Comparison of ENCODE assay signal across 12 mouse cellular contexts in the genomic region with DNA sequence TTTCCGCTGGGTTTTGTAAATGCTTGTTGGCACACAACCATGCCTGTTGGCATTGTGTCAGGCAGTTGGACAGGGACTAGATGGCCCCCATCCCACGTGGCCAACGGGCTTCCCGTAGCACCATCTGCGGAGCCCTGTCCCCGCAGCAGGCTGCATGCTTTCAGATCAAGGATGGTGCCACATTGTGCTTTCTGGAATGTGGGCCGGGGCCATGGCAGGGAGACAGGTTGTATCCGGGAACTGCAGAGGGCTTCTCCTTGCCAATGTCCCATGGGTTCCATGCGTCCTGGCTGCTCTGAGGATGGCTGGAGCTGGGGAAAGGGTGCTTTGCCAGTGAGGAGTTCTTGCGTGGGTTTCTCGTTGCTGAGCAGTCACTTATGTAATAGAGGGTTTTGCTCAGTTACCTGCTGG. TPM values are rescaled to one million over a fixed set of nuclear protein-coding genes. Genes with fewer than 3 reads are reported as not detected.
A peak's percentile ranks its signal among the peaks of the same experiment; 100 is the strongest.
DNase-seq lines count a peak whose midpoint lies in the region; TF ChIP-seq lines count a peak whose summit lies in the region.
"Had no signal": no experiment of that assay in that cellular context is flagged by ENCODE, and none has a peak within 500 bp of the region (broad histone marks: within the 10 kb centered on the region; RNA-seq: fewer than 3 reads in every experiment).

No protein-coding gene starts in this region.

- no peak overlapping the region for H3K9ac ChIP-seq in heart, adult 2 months (ENCODE audit: low read depth, low read length)
- H3K9ac ChIP-seq: hindbrain, embryonic 15.5 days; neural tube, embryonic 12.5 days had no signal

- no peaks in the 10 kb centered on the region for H3K27me3 ChIP-seq in heart, adult 2 months (ENCODE audit: control insufficient read depth, insufficient read depth, low read length)
- H3K27me3 ChIP-seq: hindbrain, embryonic 15.5 days; neural tube, embryonic 12.5 days had no signal

- H3K27ac ChIP-seq in heart, adult 2 months = peak overlapping the region; percentile 7; the same call in 1 of the 2 replicates
- H3K27ac ChIP-seq: embryonic facial prominence, embryonic 10.5 days; neural tube, embryonic 12.5 days had no signal

- intact Hi-C loops in heart, adult 2 months (cut with DNase I) = no loop called here
- intact Hi-C loops in heart, postnatal 36 days (cut with DNase I) = no loop called here
- intact Hi-C loops in left cerebral cortex, postnatal 10 days (cut with DNase I) = no loop called here

- TF ChIP-seq POLR2A in heart, adult 2 months (IDR thresholded peaks at IDR 0.05; ENCODE audit: insufficient read depth, low read depth, low read length) = no peak

- no peak for TF ChIP-seq EP300 in heart, adult 2 months (IDR thresholded peaks at IDR 0.05; ENCODE audit: insufficient read depth, low read depth, low read length)

- no peak for DNase-seq in heart, adult 2 months
- no peak for DNase-seq in heart, postnatal 36 days
- DNase-seq in left cerebral cortex, adult 18-20 months (ENCODE audit: low spot score in 2 of 2) = peak; percentile 31 to 60
- no peak for DNase-seq in left cerebral cortex, postnatal 10 days (ENCODE audit: extremely low spot score in 1 of 2, low spot score in 2 of 2)
- DNase-seq in cerebellum, adult 11 months = peak; percentile 83
- DNase-seq in cerebellum, postnatal 25 days = peak; percentile 92 to 93
- no peak for DNase-seq in urinary bladder, postnatal 4 days (ENCODE audit: low spot score in 2 of 2)
- DNase-seq in embryo, embryonic 11 days = no peak

- no peaks in the 10 kb centered on the region for H3K36me3 ChIP-seq in heart, adult 2 months (ENCODE audit: control insufficient read depth, insufficient read depth, low read length)
- H3K36me3 ChIP-seq: embryonic facial prominence, embryonic 10.5 days; hindbrain, embryonic 15.5 days; midbrain, embryonic 10.5 days; neural tube, embryonic 12.5 days had no signal

- H3K4me1 ChIP-seq in heart, adult 2 months (ENCODE audit: control insufficient read depth, insufficient read depth, low read length) = peaks cover 52% of the 10 kb centered on the region

- no peak overlapping the region for H3K4me3 ChIP-seq in heart, adult 2 months
- H3K4me3 ChIP-seq: embryonic facial prominence, embryonic 10.5 days; hindbrain, embryonic 15.5 days; midbrain, embryonic 10.5 days; neural tube, embryonic 12.5 days had no signal

- TF ChIP-seq CTCF in heart, adult 2 months (IDR thresholded peaks at IDR 0.05) = no peak

- no peaks in the 10 kb centered on the region; the same call in 1 of the 2 replicates for H3K79me2 ChIP-seq in heart, adult 2 months (replicated peaks; ENCODE audit: control insufficient read depth, insufficient read depth, low read length)

- 53% methylated on average over 11 of the region's 11 CpGs for WGBS in heart, adult 2 months

RNA-seq across cellular contexts. Expression of gene Gramd4, which starts 25.1 kb away (rescaled TPM):
- 10 to 100 TPM; 27.6 to 31.5 TPM for total RNA-seq in heart, adult 2 months (2021)
- polyA plus RNA-seq in heart, adult 2 months (2012; rRNA removed) = 25.3 and 39.8 TPM in 2 replicates
- 10 to 100 TPM; 29.6 to 35.3 TPM for total RNA-seq in heart, postnatal 36 days (2021)
- total RNA-seq in left cerebral cortex, adult 18-20 months (2021) = 10 to 100 TPM; 44.2 to 49.4 TPM
- 10 to 100 TPM; 38.3 to 41.4 TPM for total RNA-seq in left cerebral cortex, postnatal 10 days (2021)

RNA-seq across cellular contexts. Expression of gene Celsr1, which starts 49.0 kb away (rescaled TPM):
- total RNA-seq in heart, adult 2 months (2021) = 1 to 10 TPM; 4.5 to 5.0 TPM
- polyA plus RNA-seq in heart, adult 2 months (2012; rRNA removed) = 4.3 and 5.2 TPM in 2 replicates
- 1 to 10 TPM; 6.4 to 7.2 TPM for total RNA-seq in heart, postnatal 36 days (2021)
- total RNA-seq in left cerebral cortex, adult 18-20 months (2021) = 1 to 10 TPM; 4.3 to 5.3 TPM
- total RNA-seq in left cerebral cortex, postnatal 10 days (2021) = 1 to 10 TPM; 2.4 to 3.4 TPM

Comparison
In these comparisons a context has a peak if more than half of its experiments do, and no peak if none do; other contexts are left out.
1. DNase-seq: peak in left cerebral cortex, adult 18-20 months (2 of 2), cerebellum, adult 11 months (single experiment) and cerebellum, postnatal 25 days (2 of 2); none in heart, adult 2 months (0 of 2), heart, postnatal 36 days (0 of 2), left cerebral cortex, postnatal 10 days (0 of 2), urinary bladder, postnatal 4 days (0 of 2) and embryo, embryonic 11 days (single experiment).